Mouse (Mus musculus) bone marrow macrophage, adult 2 months (primary cell): ENCODE measurements around the gene Troap.

ENCODE experiments used
- CTCF ChIP-seq: IDR thresholded peaks from 2 replicates; pipeline ENCODE4 v1.5.1; 2012; ENCODE audit warnings: low read depth, mild to moderate bottlenecking, low read length, moderate library complexity
- POLR2A ChIP-seq: IDR thresholded peaks from 2 replicates; pipeline ENCODE4 v1.6.1; 2012; ENCODE audit warnings: mild to moderate bottlenecking, low read depth, low read length, borderline replicate concordance

- TF ChIP-seq POLR2A (no peak), CTCF (no peak)
Measured at GRCm38 (mm10) chr15:99129441-99129840, 55.1 kb downstream of the Troap start.
